Mouse (Mus musculus) lung, embryonic 14.5 days (tissue): ENCODE results near the gene Ccl20. TPM values are rescaled to one million over a fixed set of nuclear protein-coding genes. Genes with fewer than 3 reads are reported as not detected.

Source experiments
- ATAC-seq: fragments of 200-750 bp; cut with Nextera tagmentation; 2 replicates; pipeline ENCODE4 v1.8.0; 2017; ENCODE audit warnings: mild to moderate bottlenecking, moderate TSS enrichment, moderate library complexity; ENCODE audit not compliant: insufficient read depth
- DNase-seq: peaks from one replicate; pipeline ENCODE4 v3.0.0-alpha.2; 2015
- H3K27ac ChIP-seq: fragments of 300-500 bp; sonication (generic); 2 replicates; pipeline ENCODE4 v1.5.1; 2014; ENCODE audit warnings: low read depth, mild to moderate bottlenecking, moderate library complexity
- H3K27me3 ChIP-seq: fragments of 300-500 bp; sonication (generic); 2 replicates; pipeline ENCODE4 v1.6.1; 2014; ENCODE audit warnings: low read length, control low read depth; ENCODE audit not compliant: insufficient read depth
- H3K36me3 ChIP-seq: fragments of 300-500 bp; sonication (generic); 2 replicates; pipeline ENCODE4 v1.6.1; 2014; ENCODE audit warnings: control low read depth; ENCODE audit not compliant: insufficient read depth
- H3K4me1 ChIP-seq: fragments of 300-500 bp; sonication (generic); 2 replicates; pipeline ENCODE4 v1.6.1; 2014; ENCODE audit warnings: antibody characterized with exemption, control low read depth; ENCODE audit not compliant: insufficient read depth
- H3K4me2 ChIP-seq: fragments of 300-500 bp; sonication (generic); 2 replicates; pipeline ENCODE4 v1.6.1; 2014; ENCODE audit warnings: mild to moderate bottlenecking
- H3K4me3 ChIP-seq: fragments of 300-500 bp; sonication (generic); 2 replicates; pipeline ENCODE4 v1.5.1; 2014; ENCODE audit warnings: low read depth, low read length
- H3K9ac ChIP-seq: fragments of 300-500 bp; sonication (generic); 2 replicates; pipeline ENCODE4 v1.6.1; 2014
- H3K9me3 ChIP-seq: fragments of 300-500 bp; sonication (generic); 2 replicates; pipeline ENCODE4 v1.6.1; 2016; ENCODE audit warnings: low read depth, low read length, control low read depth
- CTCF ChIP-seq: IDR thresholded peaks from 2 replicates; pipeline ENCODE4 v1.5.1; 2016; ENCODE audit warnings: antibody characterized with exemption, low read depth
- WGBS: fragments of 180-500 bp; shearing (Covaris S2); extraction: QIAGEN DNeasy Blood & Tissue Kit; methylation state at CpG from one replicate; pipeline ENCODE4 v1.1.7; 2014; 5-methylcytosine and 5-hydroxymethylcytosine counted together
- polyA plus RNA-seq: library from polyadenylated mRNA; unstranded; fragments of >200 nt; fragmentation: Nextera tagmentation; extraction: Ambion mirVana; gene quantifications from 2 replicates; pipeline ENCODE4 v1.2.1, GENCODE M21; 2014

The Ccl20 gene
- polyA plus RNA-seq, 1 experiment from 2014 or later: not detected

DNA sequence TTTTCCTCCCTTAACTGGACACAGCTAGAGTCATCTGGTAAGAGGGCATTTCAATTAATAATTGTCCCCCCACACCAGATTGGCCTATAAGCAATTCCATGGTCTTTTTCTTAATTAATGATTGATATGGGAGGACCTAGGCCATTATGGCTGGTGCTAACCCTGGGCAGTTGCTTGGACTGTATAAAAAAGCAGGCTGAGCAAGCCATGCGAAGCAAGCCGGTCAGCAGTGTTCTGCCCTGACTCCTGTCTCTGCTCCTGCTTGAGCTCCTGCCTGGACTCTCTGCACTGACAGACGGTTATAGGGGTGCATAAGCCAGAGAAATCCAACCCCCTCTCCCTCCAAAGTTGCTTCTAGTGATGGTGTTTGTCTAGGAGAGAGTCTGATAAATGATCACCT is 45.1 kb downstream of the Ccl20 start:
- no peak overlapping the region for H3K4me3 ChIP-seq
- no peaks in the 10 kb centered on the region for H3K9me3 ChIP-seq
- no peak for TF ChIP-seq CTCF
- ATAC-seq: no peak
- H3K27me3 ChIP-seq: no peaks in the 10 kb centered on the region
- no peak overlapping the region for H3K4me2 ChIP-seq
- H3K27ac ChIP-seq: no peak overlapping the region
- no peak for DNase-seq
- H3K36me3 ChIP-seq: no peaks in the 10 kb centered on the region
- no peaks in the 10 kb centered on the region for H3K4me1 ChIP-seq
- 53% methylated on average over 3 of the region's 3 CpGs for WGBS
- no peak overlapping the region for H3K9ac ChIP-seq

DNA sequence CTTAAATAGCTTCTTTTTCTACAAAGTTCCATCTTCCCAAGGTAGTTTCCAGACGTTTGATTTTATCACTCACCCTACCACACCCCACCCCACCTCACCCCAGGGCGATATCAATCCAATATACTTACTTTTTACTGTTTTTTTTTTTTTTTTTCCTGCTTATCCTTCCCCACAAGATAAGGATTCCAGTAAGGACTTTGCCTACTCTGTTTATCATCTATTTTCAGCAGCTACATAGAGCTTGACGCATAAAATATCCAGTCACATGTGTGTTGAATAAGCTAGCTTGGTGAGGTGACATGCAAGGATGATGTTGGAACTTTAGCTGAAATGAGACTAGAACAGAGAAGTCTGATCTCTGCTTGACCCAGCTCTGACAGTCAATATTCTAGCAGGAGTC is 47.5 kb downstream of the Ccl20 start:
- Histone ChIP-seq H3K4me3 (no peak overlapping the region), H3K4me2 (no peak overlapping the region), H3K9me3 (no peaks in the 10 kb centered on the region), H3K4me1 (no peaks in the 10 kb centered on the region), H3K9ac (no peak overlapping the region), H3K27ac (no peak overlapping the region), H3K36me3 (no peaks in the 10 kb centered on the region), H3K27me3 (no peaks in the 10 kb centered on the region)
- WGBS: 64% methylated on average over 3 of the region's 3 CpGs
- ATAC-seq (no peak), DNase-seq (no peak)
- no peak for TF ChIP-seq CTCF

Other genes with a start within 250 kb of the Ccl20 start
- gene A030005L19Rik, start 203.4 kb upstream of the Ccl20 start, polyA plus RNA-seq: 0.32 TPM in 1 of 2 replicates, not detected in the other
- not detected in 2 replicates for gene A030014E15Rik, start 191.8 kb upstream of the Ccl20 start, polyA plus RNA-seq
- gene Gm6217, start 185.4 kb upstream of the Ccl20 start, polyA plus RNA-seq: not detected in 2 replicates
- gene A030003K21Rik, start 173.4 kb upstream of the Ccl20 start, polyA plus RNA-seq: not detected in 2 replicates
- not detected in 2 replicates for gene Gm7544, start 160.8 kb upstream of the Ccl20 start, polyA plus RNA-seq
- not detected in 2 replicates for gene Gm47955, start 156.5 kb upstream of the Ccl20 start, polyA plus RNA-seq
- not detected in 2 replicates for gene Gm47959, start 116.2 kb upstream of the Ccl20 start, polyA plus RNA-seq
- 0.51 and 0.80 TPM in 2 replicates for gene Slc19a3, start 78.3 kb upstream of the Ccl20 start, polyA plus RNA-seq
- gene Krtap28-10, start 74.3 kb upstream of the Ccl20 start, polyA plus RNA-seq: not detected in 2 replicates
- not detected in 2 replicates for gene Gm47969, start 71.8 kb upstream of the Ccl20 start, polyA plus RNA-seq
- gene A030005K14Rik, start 57.4 kb upstream of the Ccl20 start, polyA plus RNA-seq: not detected in 2 replicates
- not detected in 2 replicates for gene Krtap28-13, start 55.8 kb upstream of the Ccl20 start, polyA plus RNA-seq
- gene Daw1, start 43.0 kb downstream of the Ccl20 start, polyA plus RNA-seq: 0.20 TPM in 1 of 2 replicates, not detected in the other